Mouse (Mus musculus) ES-Bruce4 (cell line): ENCODE data around the gene Fcgrt. TPM values are rescaled to one million over a fixed set of nuclear protein-coding genes. Genes with fewer than 3 reads are reported as not detected.

ENCODE experiments used
- H3K27ac ChIP-seq: 2 replicates; pipeline ENCODE4 v1.5.1; 2012; ENCODE audit warnings: low read length, inconsistent platforms; ENCODE audit not compliant: insufficient read depth
- H3K27me3 ChIP-seq: 2 replicates; pipeline ENCODE4 v1.6.1; 2012; ENCODE audit warnings: mild to moderate bottlenecking, low read length, inconsistent platforms; ENCODE audit not compliant: control insufficient read depth, poor library complexity, insufficient read depth, severe bottlenecking
- H3K36me3 ChIP-seq: 2 replicates; pipeline ENCODE4 v1.6.1; 2012; ENCODE audit warnings: inconsistent platforms, mild to moderate bottlenecking, low read length, moderate library complexity; ENCODE audit not compliant: control insufficient read depth, poor library complexity, insufficient read depth, severe bottlenecking
- H3K4me1 ChIP-seq: one replicate; pipeline ENCODE4 v1.8.1; 2011; ENCODE audit warnings: low read length; ENCODE audit not compliant: control insufficient read depth, insufficient read depth
- H3K4me3 ChIP-seq: 2 replicates; pipeline ENCODE4 v1.5.1; 2011; ENCODE audit warnings: low read depth, mild to moderate bottlenecking, low read length
- H3K9ac ChIP-seq: 2 replicates; pipeline ENCODE4 v1.6.1; 2012; ENCODE audit warnings: low read depth, mild to moderate bottlenecking, inconsistent platforms; ENCODE audit not compliant: poor library complexity, severe bottlenecking
- H3K9me3 ChIP-seq: replicated peaks from 2 replicates; pipeline ENCODE4 v1.6.1; 2012; ENCODE audit warnings: mild to moderate bottlenecking, low read length, inconsistent platforms; ENCODE audit not compliant: control insufficient read depth, poor library complexity, insufficient read depth, severe bottlenecking
- CTCF ChIP-seq: IDR thresholded peaks from one replicate; pipeline ENCODE4 v1.8.1; 2011; ENCODE audit warnings: low read depth, low read length
- EP300 ChIP-seq: IDR thresholded peaks from 2 replicates; pipeline ENCODE4 v1.6.1; 2011; ENCODE audit warnings: low read depth, low read length; ENCODE audit not compliant: insufficient read depth
- POLR2A ChIP-seq: IDR thresholded peaks from one replicate; pipeline ENCODE4 v1.8.1; 2011; ENCODE audit warnings: low read length; ENCODE audit not compliant: insufficient read depth
- polyA plus RNA-seq: library from polyadenylated mRNA; stranded (reverse); fragments of >200 nt; gene quantifications from 2 replicates; pipeline ENCODE4 v1.2.4, GENCODE M21; 2011; ENCODE audit warnings: low read depth; ENCODE audit not compliant: missing spikeins, insufficient read depth, insufficient read length

Fcgrt gene
- polyA plus RNA-seq, 1 experiment: 2.0 TPM

GRCm38 (mm10) chr7:45125144-45125600 lies 21.5 kb upstream of the Fcgrt start:
- H3K9ac ChIP-seq: peak overlapping the region; percentile 99
- no peaks in the 10 kb centered on the region for H3K27me3 ChIP-seq
- TF ChIP-seq POLR2A: peak; percentile 42
- TF ChIP-seq CTCF: no peak
- no peak for TF ChIP-seq EP300
- peak overlapping the region; percentile 96 for H3K4me3 ChIP-seq
- H3K9me3 ChIP-seq: no peaks in the 10 kb centered on the region
- H3K27ac ChIP-seq: peak overlapping the region; percentile 96
- H3K4me1 ChIP-seq: peaks cover 2% of the 10 kb centered on the region
- peaks cover 66% of the 10 kb centered on the region for H3K36me3 ChIP-seq

- H3K9ac ChIP-seq: peak within 1 kb of the TSS; percentile 99
- no peaks in the 10 kb centered on the region for H3K9me3 ChIP-seq
- 0 out of 2 replicates have a peak, but pooled peaks have one; percentile 54 for TF ChIP-seq EP300
- peak; percentile 72 for TF ChIP-seq POLR2A
- no peak for TF ChIP-seq CTCF
- H3K27ac ChIP-seq: peak within 1 kb of the TSS; percentile 96
- peak within 1 kb of the TSS; percentile 96 for H3K4me3 ChIP-seq
- peaks cover 2% of the 10 kb centered on the region for H3K4me1 ChIP-seq
- no peaks in the 10 kb centered on the region for H3K27me3 ChIP-seq
- peaks cover 70% of the 10 kb centered on the region for H3K36me3 ChIP-seq
Measured at GRCm38 (mm10) chr7:45124224-45125143, 20.8 kb upstream of the Fcgrt start, which contains the start of gene Rps11. Gene Rps11 (minus strand): TSS chr7:45124439.

- Histone ChIP-seq H3K4me3 (peak overlapping the region; percentile 91), H3K36me3 (peaks cover 69% of the 10 kb centered on the region), H3K9ac (peak overlapping the region; percentile 90), H3K4me1 (peaks cover 2% of the 10 kb centered on the region), H3K27ac (peak overlapping the region; percentile 78), H3K9me3 (no peaks in the 10 kb centered on the region), H3K27me3 (no peaks in the 10 kb centered on the region)
- TF ChIP-seq EP300 (no peak), POLR2A (no peak), CTCF (no peak)
Measured at GRCm38 (mm10) chr7:45123186-45123570, 19.5 kb upstream of the Fcgrt start.

- no peaks in the 10 kb centered on the region for H3K27me3 ChIP-seq
- H3K4me1 ChIP-seq: peaks cover 2% of the 10 kb centered on the region
- H3K36me3 ChIP-seq: peaks cover 64% of the 10 kb centered on the region
- H3K9ac ChIP-seq: peak overlapping the region; percentile 90
- H3K9me3 ChIP-seq: no peaks in the 10 kb centered on the region
- peak overlapping the region; percentile 91 for H3K4me3 ChIP-seq
- TF ChIP-seq CTCF (no peak), EP300 (no peak), POLR2A (no peak)
- peak overlapping the region; percentile 78 for H3K27ac ChIP-seq
Measured at GRCm38 (mm10) chr7:45122561-45123185, 19.0 kb upstream of the Fcgrt start.

- Histone ChIP-seq H3K4me1 (peaks cover 2% of the 10 kb centered on the region), H3K9ac (peak overlapping the region; percentile 90; the same call in 1 of the 2 replicates), H3K4me3 (0 out of 2 replicates have a peak overlapping the region, but pooled peaks have one; percentile 4), H3K36me3 (peaks cover 57% of the 10 kb centered on the region), H3K9me3 (no peaks in the 10 kb centered on the region), H3K27ac (peak overlapping the region; percentile 52), H3K27me3 (no peaks in the 10 kb centered on the region)
- TF ChIP-seq POLR2A: no peak
- no peak for TF ChIP-seq CTCF
- no peak for TF ChIP-seq EP300
Measured at GRCm38 (mm10) chr7:45121966-45122365, 18.3 kb upstream of the Fcgrt start.
